Comparison of ENCODE assay signal across 10 mouse cellular contexts in genomic region chr13:24318618-24319017, GRCm38 (mm10). TPM values are rescaled to one million over a fixed set of nuclear protein-coding genes. Genes with fewer than 3 reads are reported as not detected.
DNase-seq lines count a peak whose midpoint lies in the region; ATAC-seq and TF ChIP-seq lines count a peak whose summit lies in the region.
"Had no signal": no experiment of that assay in that cellular context is flagged by ENCODE, and none has a peak within 500 bp of the region (broad histone marks: within the 10 kb centered on the region; RNA-seq: fewer than 3 reads in every experiment).

No protein-coding gene starts in this region.

- no peaks in the 10 kb centered on the region for H3K4me1 ChIP-seq in hindbrain, embryonic 11.5 days (replicated peaks; ENCODE audit: control insufficient read depth, insufficient read depth, low read length)
- no peaks in the 10 kb centered on the region for H3K4me1 ChIP-seq in hindbrain, embryonic 12.5 days
- no peaks in the 10 kb centered on the region for H3K4me1 ChIP-seq in MEL (ENCODE audit: control insufficient read depth in 1 of 2, insufficient read depth in 2 of 2, low read length in 2 of 2)
- no peaks in the 10 kb centered on the region for H3K4me1 ChIP-seq in forebrain, postnatal 0 days (ENCODE audit: insufficient read depth)
- H3K4me1 ChIP-seq: embryonic facial prominence, embryonic 15.5 days; lung, embryonic 15.5 days had no signal

- H3K9ac ChIP-seq in hindbrain, embryonic 11.5 days (ENCODE audit: low read depth, low read length): no peak overlapping the region
- no peak overlapping the region for H3K9ac ChIP-seq in hindbrain, embryonic 12.5 days
- no peak overlapping the region for H3K9ac ChIP-seq in MEL (ENCODE audit: control insufficient read depth, low read depth, low read length, poor library complexity, severe bottlenecking)
- no peak overlapping the region for H3K9ac ChIP-seq in forebrain, postnatal 0 days
- H3K9ac ChIP-seq: embryonic facial prominence, embryonic 15.5 days; lung, embryonic 15.5 days had no signal

- no peak for ATAC-seq in hindbrain, embryonic 11.5 days (ENCODE audit: low FRiP score)
- no peak for ATAC-seq in hindbrain, embryonic 12.5 days (ENCODE audit: low FRiP score)
- ATAC-seq in forebrain, postnatal 0 days: peak; percentile 69; the same call in 1 of the 2 replicates

- no peaks in the 10 kb centered on the region for H3K9me3 ChIP-seq in hindbrain, embryonic 11.5 days (ENCODE audit: control insufficient read depth, low read length)
- H3K9me3 ChIP-seq in hindbrain, embryonic 12.5 days (replicated peaks): no peaks in the 10 kb centered on the region
- H3K9me3 ChIP-seq in MEL (replicated peaks; ENCODE audit: insufficient read depth, low read length): no peaks in the 10 kb centered on the region
- no peaks in the 10 kb centered on the region for H3K9me3 ChIP-seq in forebrain, postnatal 0 days (ENCODE audit: low read length)
- H3K9me3 ChIP-seq: embryonic facial prominence, embryonic 15.5 days; lung, embryonic 15.5 days had no signal

- H3K4me3 ChIP-seq in hindbrain, embryonic 11.5 days (ENCODE audit: low read depth, low read length): no peak overlapping the region
- no peak overlapping the region for H3K4me3 ChIP-seq in hindbrain, embryonic 12.5 days
- H3K4me3 ChIP-seq in MEL (ENCODE audit: control insufficient read depth in 1 of 2, insufficient read depth in 1 of 2, low read depth in 2 of 2, low read length in 2 of 2): no peak overlapping the region
- no peak overlapping the region for H3K4me3 ChIP-seq in forebrain, postnatal 0 days (ENCODE audit: low read depth, low read length)
- H3K4me3 ChIP-seq: embryonic facial prominence, embryonic 15.5 days; lung, embryonic 15.5 days had no signal

- 35% methylated on average over 4 of the region's 4 CpGs for WGBS in hindbrain, embryonic 11.5 days
- WGBS in hindbrain, embryonic 12.5 days: 27% methylated on average over 4 of the region's 4 CpGs
- 15% methylated on average over 4 of the region's 4 CpGs for WGBS in forebrain, postnatal 0 days

- DNase-seq in hindbrain, embryonic 11.5 days (ENCODE audit: low spot score): peak; percentile 40
- DNase-seq in 416B (ENCODE audit: low read depth) (peak; percentile 86), MEL (ENCODE audit: low read depth, low spot score) (peak; percentile 57)
- peak; percentile 79 for DNase-seq in forebrain, postnatal 0 days
- DNase-seq in lung, postnatal 14 days: peak; percentile 46
- no peak for DNase-seq in neural tube, embryonic 10.5 days (ENCODE audit: extremely low spot score, low spot score)
- DNase-seq in ovary, postnatal 10 days (ENCODE audit: low spot score): no peak

- peak; percentile 74 for TF ChIP-seq RAD21 in MEL (IDR thresholded peaks at IDR 0.05; ENCODE audit: low read depth, low read length)

- no peaks in the 10 kb centered on the region for H3K27me3 ChIP-seq in hindbrain, embryonic 11.5 days (ENCODE audit: control insufficient read depth, insufficient read depth, low read length)
- H3K27me3 ChIP-seq in hindbrain, embryonic 12.5 days: no peaks in the 10 kb centered on the region
- H3K27me3 ChIP-seq in MEL (ENCODE audit: control insufficient read depth in 1 of 2, insufficient read depth in 2 of 2, low read length in 2 of 2): peaks cover 1 to 4% of the 10 kb centered on the region in 2 experiments; a peak in 2 of 4 replicates
- H3K27me3 ChIP-seq in forebrain, postnatal 0 days (ENCODE audit: insufficient read depth, low read length): no peaks in the 10 kb centered on the region
- H3K27me3 ChIP-seq: embryonic facial prominence, embryonic 15.5 days; lung, embryonic 15.5 days had no signal

- peak; percentile 34 to 72 (median 44); a peak in 5 of 6 replicates for TF ChIP-seq CTCF in MEL (IDR thresholded peaks at IDR 0.05 in 2 of 3, conservative IDR thresholded peaks at IDR 0.05 in 1 of 3; ENCODE audit: control insufficient read depth in 1 of 3, insufficient read depth in 1 of 3, low read depth in 2 of 3, low read length in 3 of 3, poor library complexity in 1 of 3, severe bottlenecking in 1 of 3)
- peak; percentile 83 for TF ChIP-seq CTCF in forebrain, postnatal 0 days (IDR thresholded peaks at IDR 0.05; ENCODE audit: low read depth)

- no peak for TF ChIP-seq POLR2A in MEL (IDR thresholded peaks at IDR 0.05; ENCODE audit: control insufficient read depth in 1 of 2, insufficient read depth in 1 of 2, low read depth in 1 of 2, low read length in 2 of 2, poor library complexity in 1 of 2)

- no peaks in the 10 kb centered on the region for H3K79me2 ChIP-seq in MEL (ENCODE audit: control insufficient read depth, insufficient read depth, low read length, poor library complexity)

- H3K36me3 ChIP-seq in hindbrain, embryonic 11.5 days (ENCODE audit: control insufficient read depth, insufficient read depth, low read length): no peaks in the 10 kb centered on the region
- no peaks in the 10 kb centered on the region for H3K36me3 ChIP-seq in hindbrain, embryonic 12.5 days
- no peaks in the 10 kb centered on the region for H3K36me3 ChIP-seq in MEL (ENCODE audit: control insufficient read depth in 1 of 2, insufficient read depth in 2 of 2, low read length in 2 of 2)
- no peaks in the 10 kb centered on the region for H3K36me3 ChIP-seq in forebrain, postnatal 0 days (ENCODE audit: insufficient read depth)
- H3K36me3 ChIP-seq: embryonic facial prominence, embryonic 15.5 days; lung, embryonic 15.5 days had no signal

- no peak for TF ChIP-seq EP300 in MEL (IDR thresholded peaks at IDR 0.05; ENCODE audit: low read depth in 1 of 2, low read length in 2 of 2)

- no peak overlapping the region for H3K4me2 ChIP-seq in hindbrain, embryonic 11.5 days (replicated peaks; ENCODE audit: low read depth, low read length)
- H3K4me2 ChIP-seq in hindbrain, embryonic 12.5 days (replicated peaks): no peak overlapping the region
- H3K4me2 ChIP-seq in forebrain, postnatal 0 days (ENCODE audit: low read depth): no peak overlapping the region
- H3K4me2 ChIP-seq: embryonic facial prominence, embryonic 15.5 days; lung, embryonic 15.5 days had no signal

- no peak overlapping the region for H3K27ac ChIP-seq in hindbrain, embryonic 11.5 days (ENCODE audit: low read depth, low read length)
- H3K27ac ChIP-seq in hindbrain, embryonic 12.5 days: no peak overlapping the region
- no peak overlapping the region for H3K27ac ChIP-seq in MEL (ENCODE audit: control insufficient read depth, low read depth, low read length)
- no peak overlapping the region for H3K27ac ChIP-seq in forebrain, postnatal 0 days (ENCODE audit: low read depth, low read length)
- H3K27ac ChIP-seq: embryonic facial prominence, embryonic 15.5 days; lung, embryonic 15.5 days had no signal

TF ChIP-seq in MEL, 35 proteins besides CTCF, POLR2A, EP300 and RAD21:
- TF ChIP-seq NRF1 (IDR thresholded peaks at IDR 0.05; ENCODE audit: insufficient read depth, low read depth, low read length, poor library complexity, severe bottlenecking) (no peak), UBTF (IDR thresholded peaks at IDR 0.05; ENCODE audit: borderline replicate concordance, insufficient read depth, low read depth, low read length) (no peak), SIN3A (IDR thresholded peaks at IDR 0.05; ENCODE audit: low read length) (no peak), TBP (IDR thresholded peaks at IDR 0.05; ENCODE audit: low read depth, low read length) (no peak), SMC3 (IDR thresholded peaks at IDR 0.05; ENCODE audit: low read depth, low read length) (peak; percentile 78), MYC (IDR thresholded peaks at IDR 0.05; ENCODE audit: low read depth, low read length) (no peak), ZC3H11A (IDR thresholded peaks at IDR 0.05; ENCODE audit: low read depth, low read length) (peak; percentile 53; the same call in 1 of the 2 replicates), CHD2 (IDR thresholded peaks at IDR 0.05; ENCODE audit: low read length) (no peak), JUND (IDR thresholded peaks at IDR 0.05; ENCODE audit: low read depth, low read length) (no peak), ELF1 (IDR thresholded peaks at IDR 0.05; ENCODE audit: low read depth, low read length) (no peak), NELFE (IDR thresholded peaks at IDR 0.05; ENCODE audit: low read depth, low read length) (no peak)

RNA-seq across cellular contexts. Expression of gene Cmah, which starts 8.6 kb away (rescaled TPM):
- 0.33 and 0.43 TPM in 2 replicates for polyA plus RNA-seq in hindbrain, embryonic 11.5 days (2014; fragmentation: Nextera tagmentation; extraction: Ambion mirVana)
- 0.27 and 0.47 TPM in 2 replicates for polyA plus RNA-seq in hindbrain, embryonic 12.5 days (2016; fragmentation: Nextera tagmentation; extraction: Ambion mirVana)
- total RNA-seq in MEL (2012; rRNA removed): 2.2 and 2.3 TPM in 2 replicates
- polyA plus RNA-seq in MEL (2012; ENCODE audit: insufficient read depth in 1 of 2, insufficient read length in 2 of 2, low read depth in 1 of 2, low replicate concordance in 2 of 2, missing spikeins in 1 of 2): 1 to 10 TPM in 1 of 2 experiments, not detected in 1; 1.4 TPM
- total RNA-seq in forebrain, postnatal 0 days (2014; rRNA removed): not detected in 2 replicates
- 0.08 and 0.16 TPM in 2 replicates for polyA plus RNA-seq in forebrain, postnatal 0 days (2015; fragmentation: Nextera tagmentation; extraction: Ambion mirVana)

RNA-seq across cellular contexts. Expression of gene Carmil1, which starts 38.0 kb away (rescaled TPM):
- 18.3 and 20.0 TPM in 2 replicates for polyA plus RNA-seq in hindbrain, embryonic 11.5 days (2014; fragmentation: Nextera tagmentation; extraction: Ambion mirVana)
- polyA plus RNA-seq in hindbrain, embryonic 12.5 days (2016; fragmentation: Nextera tagmentation; extraction: Ambion mirVana): 34.3 and 35.1 TPM in 2 replicates
- total RNA-seq in MEL (2012; rRNA removed): 0.07 and 0.15 TPM in 2 replicates
- polyA plus RNA-seq in MEL (2012; ENCODE audit: insufficient read depth in 1 of 2, insufficient read length in 2 of 2, low read depth in 1 of 2, low replicate concordance in 2 of 2, missing spikeins in 1 of 2): 1 to 10 TPM in 1 of 2 experiments, not detected in 1; 1.2 TPM
- total RNA-seq in forebrain, postnatal 0 days (2014; rRNA removed): 44.4 and 47.9 TPM in 2 replicates
- polyA plus RNA-seq in forebrain, postnatal 0 days (2015; fragmentation: Nextera tagmentation; extraction: Ambion mirVana): 25.1 and 30.2 TPM in 2 replicates

Comparison
In these comparisons a context has a peak if more than half of its experiments do, and no peak if none do; other contexts are left out.
1. DNase-seq: peak in hindbrain, embryonic 11.5 days (single experiment), 416B (single experiment), MEL (single experiment), forebrain, postnatal 0 days (single experiment) and lung, postnatal 14 days (single experiment); none in neural tube, embryonic 10.5 days (single experiment) and ovary, postnatal 10 days (single experiment).